Mouse (Mus musculus) heart, adult 2 months (tissue): ENCODE data around the gene Dmgdh.

Experiments
- CTCF ChIP-seq: fragments of 200-600 bp; IDR thresholded peaks from 2 replicates; pipeline ENCODE4 v1.8.1; 2022; ENCODE audit warnings: antibody characterized with exemption, mild to moderate bottlenecking, moderate library complexity
- POLR2A ChIP-seq: fragments of 200-500 bp; IDR thresholded peaks from 2 replicates; pipeline ENCODE4 v1.6.1; 2011; ENCODE audit warnings: mild to moderate bottlenecking, low read depth, low read length, control low read depth; ENCODE audit not compliant: insufficient read depth

DNA sequence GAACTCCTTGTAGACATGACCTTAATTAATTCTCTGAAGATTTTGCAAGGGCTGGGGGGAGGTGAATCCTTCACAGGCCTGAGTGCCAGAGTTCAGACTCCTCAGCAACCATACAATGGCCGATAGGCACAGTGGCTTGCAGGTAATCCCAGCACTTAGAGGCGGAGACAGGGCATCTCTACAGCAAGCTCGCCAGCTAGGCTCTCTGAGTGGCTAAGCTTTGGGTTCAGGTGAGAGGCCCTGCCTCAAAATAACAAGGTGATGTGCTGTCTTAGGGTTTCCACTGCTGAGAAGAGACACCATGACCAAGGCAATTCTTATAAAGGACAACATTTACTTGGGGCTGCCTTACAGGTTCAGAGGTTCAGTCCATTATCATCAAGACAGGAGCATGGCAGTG, 39.6 kb downstream of the Dmgdh start:
- TF ChIP-seq POLR2A, result no peak
- TF ChIP-seq CTCF, result no peak
